Mouse (Mus musculus) lung, embryonic 14.5 days (tissue): Measurements from ENCODE around the gene Pir. TPM values are rescaled to one million over a fixed set of nuclear protein-coding genes. Genes with fewer than 3 reads are reported as not detected.
A peak's percentile ranks its signal among the peaks of the same experiment; 100 is the strongest.

ENCODE experiments used
- ATAC-seq: fragments of 200-750 bp; cut with Nextera tagmentation; 2 replicates; pipeline ENCODE4 v1.8.0; 2017; ENCODE audit warnings: mild to moderate bottlenecking, moderate TSS enrichment, moderate library complexity; ENCODE audit not compliant: insufficient read depth
- DNase-seq: peaks from one replicate; pipeline ENCODE4 v3.0.0-alpha.2; 2015
- H3K27ac ChIP-seq: fragments of 300-500 bp; sonication (generic); 2 replicates; pipeline ENCODE4 v1.5.1; 2014; ENCODE audit warnings: low read depth, mild to moderate bottlenecking, moderate library complexity
- H3K27me3 ChIP-seq: fragments of 300-500 bp; sonication (generic); 2 replicates; pipeline ENCODE4 v1.6.1; 2014; ENCODE audit warnings: low read length, control low read depth; ENCODE audit not compliant: insufficient read depth
- H3K36me3 ChIP-seq: fragments of 300-500 bp; sonication (generic); 2 replicates; pipeline ENCODE4 v1.6.1; 2014; ENCODE audit warnings: control low read depth; ENCODE audit not compliant: insufficient read depth
- H3K4me1 ChIP-seq: fragments of 300-500 bp; sonication (generic); 2 replicates; pipeline ENCODE4 v1.6.1; 2014; ENCODE audit warnings: antibody characterized with exemption, control low read depth; ENCODE audit not compliant: insufficient read depth
- H3K4me2 ChIP-seq: fragments of 300-500 bp; sonication (generic); 2 replicates; pipeline ENCODE4 v1.6.1; 2014; ENCODE audit warnings: mild to moderate bottlenecking
- H3K4me3 ChIP-seq: fragments of 300-500 bp; sonication (generic); 2 replicates; pipeline ENCODE4 v1.5.1; 2014; ENCODE audit warnings: low read depth, low read length
- H3K9ac ChIP-seq: fragments of 300-500 bp; sonication (generic); 2 replicates; pipeline ENCODE4 v1.6.1; 2014
- H3K9me3 ChIP-seq: fragments of 300-500 bp; sonication (generic); 2 replicates; pipeline ENCODE4 v1.6.1; 2016; ENCODE audit warnings: low read depth, low read length, control low read depth
- CTCF ChIP-seq: IDR thresholded peaks from 2 replicates; pipeline ENCODE4 v1.5.1; 2016; ENCODE audit warnings: antibody characterized with exemption, low read depth
- WGBS: fragments of 180-500 bp; shearing (Covaris S2); extraction: QIAGEN DNeasy Blood & Tissue Kit; methylation state at CpG from one replicate; pipeline ENCODE4 v1.1.7; 2014; 5-methylcytosine and 5-hydroxymethylcytosine counted together
- polyA plus RNA-seq: library from polyadenylated mRNA; unstranded; fragments of >200 nt; fragmentation: Nextera tagmentation; extraction: Ambion mirVana; gene quantifications from 2 replicates; pipeline ENCODE4 v1.2.1, GENCODE M21; 2014

The Pir gene
- 15.1 and 15.9 TPM in 2 replicates for polyA plus RNA-seq

GRCm38 (mm10) chrX:164269285-164269761 lies at the start of gene Pir:
Gene Pir (plus strand): TSS chrX:164269371.
- Histone ChIP-seq H3K4me2 (peak within 1 kb of the TSS; percentile 59), H3K36me3 (no peaks in the 10 kb centered on the region), H3K4me3 (peak within 1 kb of the TSS; percentile 32), H3K27me3 (no peaks in the 10 kb centered on the region), H3K4me1 (no peaks in the 10 kb centered on the region), H3K9me3 (no peaks in the 10 kb centered on the region), H3K9ac (peak within 1 kb of the TSS; percentile 55), H3K27ac (0 out of 2 replicates have a peak within 1 kb of the TSS, but pooled peaks have one; percentile 46)
- TF ChIP-seq CTCF, result peak; percentile 49; the same call in 1 of the 2 replicates
- 8% methylated on average over 20 of the region's 20 CpGs for WGBS
- ATAC-seq (peak; percentile 94), DNase-seq (peak; percentile 72)

- Histone ChIP-seq H3K27ac (no peak overlapping the region), H3K4me3 (no peak overlapping the region), H3K9me3 (no peaks in the 10 kb centered on the region), H3K36me3 (no peaks in the 10 kb centered on the region), H3K4me1 (no peaks in the 10 kb centered on the region), H3K4me2 (no peak overlapping the region), H3K27me3 (no peaks in the 10 kb centered on the region), H3K9ac (no peak overlapping the region)
- ATAC-seq, result no peak
- DNase-seq, result no peak
- 61% methylated on average over 2 of the region's 2 CpGs for WGBS
- TF ChIP-seq CTCF, result peak; percentile 22; the same call in 1 of the 2 replicates
Observed at GRCm38 (mm10) chrX:164221989-164222388, 47.2 kb upstream of the Pir start.

DNA sequence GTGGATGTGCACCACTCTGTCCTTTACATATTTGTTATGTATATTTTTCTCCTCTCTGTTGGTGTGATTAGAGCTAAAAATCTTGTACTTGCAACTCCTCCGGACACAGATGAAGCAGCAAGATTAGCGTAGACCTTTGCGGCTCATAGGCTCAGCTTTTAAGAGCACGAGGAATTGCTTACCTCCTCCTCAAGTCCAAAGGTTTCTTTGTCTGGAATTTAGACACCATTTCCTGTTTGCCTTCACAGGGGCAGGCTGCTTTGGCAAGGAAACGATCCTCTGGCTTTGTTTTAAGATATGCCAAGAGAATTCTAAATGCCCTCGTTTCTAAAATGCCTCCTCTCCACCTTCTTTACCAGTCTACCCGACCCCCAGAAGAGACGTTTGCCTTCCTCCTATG lies 35.8 kb upstream of the Pir start:
- no peaks in the 10 kb centered on the region for H3K9me3 ChIP-seq
- no peak for TF ChIP-seq CTCF
- no peak overlapping the region for H3K27ac ChIP-seq
- H3K9ac ChIP-seq, result no peak overlapping the region
- H3K36me3 ChIP-seq, result no peaks in the 10 kb centered on the region
- H3K27me3 ChIP-seq, result no peaks in the 10 kb centered on the region
- no peak overlapping the region for H3K4me3 ChIP-seq
- no peaks in the 10 kb centered on the region for H3K4me1 ChIP-seq
- DNase-seq (peak; percentile 9), ATAC-seq (no peak)
- H3K4me2 ChIP-seq, result no peak overlapping the region
- WGBS, result 41% methylated on average over 8 of the region's 8 CpGs

- Histone ChIP-seq H3K4me2 (0 out of 2 replicates have a peak overlapping the region, but pooled peaks have one; percentile 23), H3K36me3 (no peaks in the 10 kb centered on the region), H3K4me3 (no peak overlapping the region), H3K27me3 (no peaks in the 10 kb centered on the region), H3K9me3 (no peaks in the 10 kb centered on the region), H3K9ac (no peak overlapping the region), H3K27ac (no peak overlapping the region), H3K4me1 (no peaks in the 10 kb centered on the region)
- TF ChIP-seq CTCF, result no peak
- 6% methylated on average over 5 of the region's 5 CpGs for WGBS
- DNase-seq (peak; percentile 20), ATAC-seq (peak; percentile 60)
Observed at GRCm38 (mm10) chrX:164245714-164246113, 23.5 kb upstream of the Pir start.

- Histone ChIP-seq H3K4me1 (no peaks in the 10 kb centered on the region), H3K36me3 (no peaks in the 10 kb centered on the region), H3K4me3 (no peak overlapping the region), H3K27me3 (no peaks in the 10 kb centered on the region), H3K4me2 (no peak overlapping the region), H3K9ac (no peak overlapping the region), H3K27ac (no peak overlapping the region), H3K9me3 (no peaks in the 10 kb centered on the region)
- 51% methylated on average over 2 of the region's 2 CpGs for WGBS
- no peak for TF ChIP-seq CTCF
- ATAC-seq (no peak), DNase-seq (no peak)
Observed at GRCm38 (mm10) chrX:164246722-164247121, 22.4 kb upstream of the Pir start.

DNA sequence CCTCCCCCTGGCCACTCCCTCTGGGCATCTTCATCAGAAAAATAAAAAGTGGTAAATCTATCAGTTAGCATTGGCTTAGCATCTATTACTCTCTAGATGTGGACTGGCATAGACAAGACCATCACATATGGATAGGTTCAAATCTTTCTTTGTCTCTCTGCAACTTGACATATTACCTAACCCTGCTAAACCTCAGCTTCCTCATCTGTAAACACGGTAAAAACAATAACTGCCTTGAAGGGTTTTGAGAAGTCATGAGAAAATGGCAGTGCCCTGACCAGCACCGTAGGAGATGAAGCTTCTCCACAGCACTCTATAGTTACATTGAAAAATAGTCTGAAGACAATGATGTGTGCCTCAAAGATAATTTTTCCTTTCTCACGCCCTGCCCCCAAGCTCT lies 12.6 kb upstream of the Pir start:
- H3K9ac ChIP-seq, result no peak overlapping the region
- ATAC-seq (no peak), DNase-seq (no peak)
- H3K36me3 ChIP-seq, result no peaks in the 10 kb centered on the region
- no peaks in the 10 kb centered on the region for H3K4me1 ChIP-seq
- no peak overlapping the region for H3K4me2 ChIP-seq
- no peak overlapping the region for H3K27ac ChIP-seq
- H3K9me3 ChIP-seq, result no peaks in the 10 kb centered on the region
- H3K27me3 ChIP-seq, result no peaks in the 10 kb centered on the region
- TF ChIP-seq CTCF, result no peak
- 70% methylated on average over 3 of the region's 3 CpGs for WGBS
- no peak overlapping the region for H3K4me3 ChIP-seq

- Histone ChIP-seq H3K9ac (no peak within 1 kb of the TSS), H3K4me3 (no peak within 1 kb of the TSS), H3K4me2 (no peak within 1 kb of the TSS), H3K36me3 (no peaks in the 10 kb centered on the region), H3K9me3 (no peaks in the 10 kb centered on the region), H3K4me1 (no peaks in the 10 kb centered on the region), H3K27ac (no peak within 1 kb of the TSS), H3K27me3 (no peaks in the 10 kb centered on the region)
- no peak for ATAC-seq
- no peak for TF ChIP-seq CTCF
- 48% methylated on average over 8 of the region's 8 CpGs for WGBS
- DNase-seq, result no peak
Observed at GRCm38 (mm10) chrX:164258057-164258456, 11.1 kb upstream of the Pir start, which contains the start of gene Bmx. Gene Bmx (minus strand): TSS chrX:164258193.
